Mouse (Mus musculus) B cell, adult 67 days (primary cell): ENCODE results near the gene Clcn3. TPM values are rescaled to one million over a fixed set of nuclear protein-coding genes. Genes with fewer than 3 reads are reported as not detected.

Experiments used
- total RNA-seq, 2 experiments: library from RNA; stranded (reverse); gene quantifications; 4 replicates each; pipeline ENCODE4 v1.2.4; 2023

Clcn3 gene
- 10 to 100 TPM; 59.5 to 63.9 TPM for total RNA-seq

DNA sequence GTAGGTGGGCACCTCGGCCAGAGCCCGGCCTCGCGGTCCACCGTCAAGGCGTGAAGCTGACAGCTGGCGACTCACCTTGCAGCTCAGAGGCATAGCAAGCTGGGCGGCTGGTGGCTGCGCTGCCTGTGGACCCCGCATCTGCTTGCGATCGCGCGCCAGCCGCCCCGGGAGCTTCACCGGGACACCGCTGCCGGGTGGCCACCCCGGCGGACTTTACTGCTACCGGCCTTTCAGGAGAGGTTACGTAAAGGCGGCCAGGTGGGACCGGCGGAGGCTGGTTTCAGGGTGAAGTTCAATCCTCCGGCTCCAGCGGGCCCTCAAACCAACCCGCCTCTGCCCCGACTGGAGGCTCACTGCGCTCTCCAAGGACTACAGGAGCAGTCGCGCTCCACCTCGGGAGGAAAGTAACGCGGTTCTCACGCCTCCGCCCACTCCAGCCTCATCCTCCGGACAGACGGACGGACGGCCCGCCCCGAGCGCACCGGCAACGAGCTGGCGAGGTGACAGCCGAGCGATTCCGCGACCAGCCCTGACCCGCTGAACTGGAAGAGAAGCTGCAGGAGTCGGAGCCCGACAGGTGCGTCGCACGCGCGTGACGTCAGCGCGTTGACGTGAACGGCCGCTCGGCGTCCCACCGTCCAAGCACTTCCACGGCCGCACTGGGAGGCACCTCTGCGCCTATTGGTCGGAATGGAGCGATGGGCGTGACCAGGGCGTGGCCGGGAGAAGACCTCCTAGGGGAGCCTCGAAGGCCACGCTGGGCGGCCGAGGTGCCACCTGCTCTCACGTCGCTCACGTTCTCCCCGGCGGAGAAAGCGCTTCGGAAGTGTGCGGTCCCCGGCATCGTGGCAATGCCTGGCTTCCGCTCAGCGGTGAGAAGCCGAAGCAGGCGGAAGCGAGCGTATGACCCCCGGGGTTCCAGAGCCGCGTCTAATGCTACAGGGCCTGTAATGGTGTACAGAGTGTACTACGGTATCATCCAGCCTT, at the start of gene Clcn3:
TSS of gene Clcn3 (minus strand) at position 600 of the 987 bp plus-strand sequence.

DNA sequence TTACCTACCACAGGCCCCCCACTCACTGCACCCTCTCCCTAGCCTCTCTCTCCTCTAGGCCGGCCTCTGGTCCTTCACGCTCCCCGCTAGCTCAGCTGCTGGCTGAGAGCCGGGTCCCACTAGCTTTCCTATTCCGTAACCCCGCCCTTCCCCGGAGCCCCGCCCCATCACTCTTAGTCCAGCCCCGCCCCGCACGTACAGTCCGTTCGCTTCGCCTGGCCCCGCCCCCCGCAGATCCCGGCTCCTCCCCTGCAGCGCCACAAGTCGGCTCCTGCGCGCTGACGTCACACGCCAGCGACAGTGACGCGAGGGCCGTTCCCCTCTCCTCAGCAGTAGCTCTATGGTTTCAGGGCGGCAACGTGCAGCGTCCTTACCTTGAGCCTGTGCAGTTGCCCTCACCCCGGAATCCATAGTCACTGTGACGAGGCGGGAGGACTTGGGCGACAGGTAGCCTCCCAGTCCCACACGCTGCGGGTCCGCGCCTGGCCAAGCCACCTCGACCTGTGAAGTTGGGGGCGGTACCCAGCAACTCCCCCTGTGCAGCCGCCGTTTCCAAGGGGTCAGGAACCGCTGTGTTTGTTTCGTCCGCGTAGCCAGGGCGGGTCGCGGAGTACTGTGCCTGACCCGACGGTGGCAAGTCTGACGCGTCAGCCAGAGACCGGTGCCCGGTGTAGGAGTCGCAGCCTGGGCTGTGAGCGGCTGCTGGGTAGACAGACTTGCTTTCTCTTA, 10.0 kb upstream of the Clcn3 start, which contains the start of gene Nek1:
TSS of gene Nek1 (plus strand) at position 286 of the 729 bp plus-strand sequence.

GRCm38 (mm10) chr8:60889843-60890519, 93.1 kb downstream of the Clcn3 start, which contains the start of gene Hpf1:
TSS of gene Hpf1 (plus strand) at chr8:60890418.

Other genes with a start within 250 kb of the Clcn3 start
- 10 to 100 TPM; 32.0 to 35.1 TPM for gene Hpf1, start 92.9 kb downstream of the Clcn3 start, total RNA-seq
- 1 to 10 TPM; 7.8 to 9.2 TPM for gene Nek1, start 9.9 kb upstream of the Clcn3 start, total RNA-seq
- 1 to 10 TPM; 5.3 to 6.1 TPM for gene Sh3rf1, start 240.6 kb upstream of the Clcn3 start, total RNA-seq